Mouse (Mus musculus) heart, embryonic 16.5 days (tissue): ENCODE results near the gene Ifnar1. TPM values are rescaled to one million over a fixed set of nuclear protein-coding genes. Genes with fewer than 3 reads are reported as not detected.
A peak's percentile ranks its signal among the peaks of the same experiment; 100 is the strongest.

ENCODE experiments used
- ATAC-seq: fragments of 200-750 bp; cut with Nextera tagmentation; replicated peaks from 2 replicates; pipeline ENCODE4 v1.8.0; 2017; ENCODE audit warnings: moderate number of reproducible peaks; ENCODE audit not compliant: insufficient read depth, low FRiP score; ENCODE audit errors: extremely low read depth
- H3K27ac ChIP-seq: fragments of 300-500 bp; sonication (generic); 2 replicates; pipeline ENCODE4 v1.5.1; 2014; ENCODE audit warnings: mild to moderate bottlenecking, low read length, control low read depth, moderate library complexity
- H3K27me3 ChIP-seq: fragments of 300-500 bp; sonication (generic); 2 replicates; pipeline ENCODE4 v1.6.1; 2014; ENCODE audit warnings: low read length, mixed read lengths; ENCODE audit not compliant: control insufficient read depth, insufficient read depth
- H3K36me3 ChIP-seq: fragments of 300-500 bp; sonication (generic); 2 replicates; pipeline ENCODE4 v1.6.1; 2014; ENCODE audit not compliant: control insufficient read depth, insufficient read depth
- H3K4me1 ChIP-seq: fragments of 300-500 bp; sonication (generic); 2 replicates; pipeline ENCODE4 v1.6.1; 2014; ENCODE audit warnings: low read length, mixed read lengths; ENCODE audit not compliant: control insufficient read depth, insufficient read depth
- H3K4me2 ChIP-seq: fragments of 300-500 bp; sonication (generic); 2 replicates; pipeline ENCODE4 v1.6.1; 2014; ENCODE audit warnings: low read depth, mild to moderate bottlenecking, control low read depth, low read length
- H3K4me3 ChIP-seq: fragments of 300-500 bp; sonication (generic); 2 replicates; pipeline ENCODE4 v1.5.1; 2014; ENCODE audit warnings: mild to moderate bottlenecking, control low read depth, low read length
- H3K9ac ChIP-seq: fragments of 300-500 bp; sonication (generic); 2 replicates; pipeline ENCODE4 v1.6.1; 2014; ENCODE audit warnings: low read length, control low read depth
- H3K9me3 ChIP-seq: fragments of 300-500 bp; sonication (generic); replicated peaks from 2 replicates; pipeline ENCODE4 v1.6.1; 2016; ENCODE audit warnings: low read length; ENCODE audit not compliant: control insufficient read depth
- WGBS: fragments of 180-500 bp; shearing (Covaris S2); extraction: QIAGEN DNeasy Blood & Tissue Kit; methylation state at CpG from one replicate; pipeline ENCODE4 v1.1.7; 2014; 5-methylcytosine and 5-hydroxymethylcytosine counted together
- polyA plus RNA-seq: library from polyadenylated mRNA; unstranded; fragments of >200 nt; fragmentation: Nextera tagmentation; extraction: Ambion mirVana; gene quantifications from 2 replicates; pipeline ENCODE4 v1.2.1, GENCODE M21; 2015

Gene Ifnar1
- polyA plus RNA-seq, 1 experiment from 2014 or later = 40.9 TPM

GRCm38 (mm10) chr16:91546836-91547741, 62.1 kb downstream of the Ifnar1 start, which contains the start of gene Ifngr2:
Gene Ifngr2, plus strand, starts transcription at chr16:91547072.
- WGBS = under 1% methylated on average over 70 of the region's 74 CpGs
- Histone ChIP-seq H3K9ac (peak within 1 kb of the TSS; percentile 100), H3K36me3 (peaks cover 2% of the 10 kb centered on the region; the same call in 1 of the 2 replicates), H3K4me2 (peak within 1 kb of the TSS; percentile 81), H3K27ac (peak within 1 kb of the TSS; percentile 97), H3K4me3 (peak within 1 kb of the TSS; percentile 99), H3K9me3 (no peaks in the 10 kb centered on the region), H3K27me3 (no peaks in the 10 kb centered on the region), H3K4me1 (peaks cover 54% of the 10 kb centered on the region)
- peak; percentile 84 for ATAC-seq

GRCm38 (mm10) chr16:91547974-91548373, 62.9 kb downstream of the Ifnar1 start:
- 22% methylated on average over 5 of the region's 5 CpGs for WGBS
- peaks cover 62% of the 10 kb centered on the region for H3K4me1 ChIP-seq

GRCm38 (mm10) chr16:91548586-91548985, 63.5 kb downstream of the Ifnar1 start:
- ATAC-seq = no peak
- Histone ChIP-seq H3K4me2 (peak overlapping the region; percentile 81), H3K9ac (peak overlapping the region; percentile 100), H3K27ac (peak overlapping the region; percentile 97), H3K4me1 (peaks cover 68% of the 10 kb centered on the region), H3K9me3 (no peaks in the 10 kb centered on the region), H3K27me3 (no peaks in the 10 kb centered on the region), H3K36me3 (peaks cover 3% of the 10 kb centered on the region; the same call in 1 of the 2 replicates), H3K4me3 (peak overlapping the region; percentile 99)
- whole genome bisulfite sequencing = 21% methylated on average over 5 of the region's 5 CpGs

More at GRCm38 (mm10) chr16:91547974-91548373, 62.9 kb downstream of the Ifnar1 start:
- H3K9ac ChIP-seq = peak overlapping the region; percentile 100
- H3K36me3 ChIP-seq = peaks cover 3% of the 10 kb centered on the region; the same call in 1 of the 2 replicates
- peak overlapping the region; percentile 81 for H3K4me2 ChIP-seq
- no peak for ATAC-seq
- peak overlapping the region; percentile 97 for H3K27ac ChIP-seq
- H3K27me3 ChIP-seq = no peaks in the 10 kb centered on the region
- H3K9me3 ChIP-seq = no peaks in the 10 kb centered on the region
- H3K4me3 ChIP-seq = peak overlapping the region; percentile 99

- Histone ChIP-seq H3K9ac (peak overlapping the region; percentile 100), H3K4me1 (peaks cover 72% of the 10 kb centered on the region)
- 42% methylated on average over 2 of the region's 2 CpGs for WGBS
Observed at GRCm38 (mm10) chr16:91548996-91549395, 64.0 kb downstream of the Ifnar1 start.

GRCm38 (mm10) chr16:91549616-91550015, 64.6 kb downstream of the Ifnar1 start:
- no peak for ATAC-seq
- no peaks in the 10 kb centered on the region for H3K27me3 ChIP-seq
- H3K27ac ChIP-seq = peak overlapping the region; percentile 97
- peaks cover 3% of the 10 kb centered on the region; the same call in 1 of the 2 replicates for H3K36me3 ChIP-seq
- H3K4me2 ChIP-seq = peak overlapping the region; percentile 81
- H3K4me3 ChIP-seq = peak overlapping the region; percentile 99
- WGBS = 62% methylated on average over 5 of the region's 5 CpGs
- H3K4me1 ChIP-seq = peaks cover 78% of the 10 kb centered on the region
- peak overlapping the region; percentile 45 for H3K9ac ChIP-seq
- no peaks in the 10 kb centered on the region for H3K9me3 ChIP-seq

More at GRCm38 (mm10) chr16:91548996-91549395, 64.0 kb downstream of the Ifnar1 start:
- ATAC-seq = no peak
- H3K4me2 ChIP-seq = peak overlapping the region; percentile 81
- H3K27me3 ChIP-seq = no peaks in the 10 kb centered on the region
- H3K4me3 ChIP-seq = peak overlapping the region; percentile 99
- H3K27ac ChIP-seq = peak overlapping the region; percentile 97
- H3K9me3 ChIP-seq = no peaks in the 10 kb centered on the region
- H3K36me3 ChIP-seq = peaks cover 3% of the 10 kb centered on the region; the same call in 1 of the 2 replicates

- Histone ChIP-seq H3K9ac (0 out of 2 replicates have a peak overlapping the region, but pooled peaks have one; percentile 48), H3K4me3 (no peak overlapping the region), H3K9me3 (no peaks in the 10 kb centered on the region)
Observed at GRCm38 (mm10) chr16:91551081-91551524, 66.1 kb downstream of the Ifnar1 start.

GRCm38 (mm10) chr16:91552072-91552471, 67.0 kb downstream of the Ifnar1 start:
- H3K4me2 ChIP-seq = no peak overlapping the region

More at GRCm38 (mm10) chr16:91551081-91551524, 66.1 kb downstream of the Ifnar1 start:
- Histone ChIP-seq H3K27me3 (no peaks in the 10 kb centered on the region), H3K4me1 (peaks cover 72% of the 10 kb centered on the region), H3K4me2 (peak overlapping the region; percentile 31; the same call in 1 of the 2 replicates), H3K36me3 (peaks cover 16% of the 10 kb centered on the region), H3K27ac (peak overlapping the region; percentile 70)
- ATAC-seq = no peak
- 20% methylated on average over 10 of the region's 10 CpGs for WGBS

GRCm38 (mm10) chr16:91553625-91554024, 68.6 kb downstream of the Ifnar1 start:
- Histone ChIP-seq H3K36me3 (peaks cover 33% of the 10 kb centered on the region), H3K27me3 (no peaks in the 10 kb centered on the region), H3K4me3 (0 out of 2 replicates have a peak overlapping the region, but pooled peaks have one; percentile 15), H3K4me1 (peaks cover 61% of the 10 kb centered on the region), H3K9ac (peak overlapping the region; percentile 59), H3K4me2 (peak overlapping the region; percentile 49), H3K9me3 (no peaks in the 10 kb centered on the region), H3K27ac (peak overlapping the region; percentile 66)
- ATAC-seq = no peak
- 27% methylated on average over 12 of the region's 12 CpGs for WGBS

More at GRCm38 (mm10) chr16:91552072-91552471, 67.0 kb downstream of the Ifnar1 start:
- 42% methylated on average over 9 of the region's 9 CpGs for WGBS
- Histone ChIP-seq H3K27me3 (no peaks in the 10 kb centered on the region), H3K4me3 (no peak overlapping the region), H3K9ac (peak overlapping the region; percentile 48; the same call in 1 of the 2 replicates), H3K9me3 (no peaks in the 10 kb centered on the region), H3K4me1 (peaks cover 67% of the 10 kb centered on the region), H3K27ac (peak overlapping the region; percentile 70), H3K36me3 (peaks cover 19% of the 10 kb centered on the region)
- no peak for ATAC-seq
